Mouse (Mus musculus): Measurements from ENCODE around the gene Npdc1.

Npdc1 gene

DNA sequence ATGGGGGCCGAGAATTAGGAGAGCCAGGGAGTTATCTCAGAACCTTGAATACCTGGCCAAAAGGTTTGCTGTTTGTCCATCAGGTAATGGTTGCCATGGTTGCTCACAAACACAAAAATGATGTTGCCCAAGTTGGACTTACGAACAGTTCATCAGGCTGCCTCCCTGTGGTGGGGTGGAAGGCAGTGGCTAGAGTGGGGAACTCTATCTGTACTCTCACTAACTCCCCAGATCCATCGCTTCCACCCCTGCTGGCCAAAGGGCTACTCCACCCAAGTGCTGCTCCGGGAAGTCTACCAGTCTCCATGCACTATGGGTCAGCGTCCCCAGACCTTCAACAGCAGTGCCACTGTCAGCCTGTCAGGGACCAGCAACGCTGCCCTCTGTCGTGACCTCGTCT, at the start of gene Npdc1:
TSS of gene Npdc1 (plus strand) at position 301 of the 400 bp plus-strand sequence.
- no peak for DNase-seq (ENCODE audit: low spot score)

DNA sequence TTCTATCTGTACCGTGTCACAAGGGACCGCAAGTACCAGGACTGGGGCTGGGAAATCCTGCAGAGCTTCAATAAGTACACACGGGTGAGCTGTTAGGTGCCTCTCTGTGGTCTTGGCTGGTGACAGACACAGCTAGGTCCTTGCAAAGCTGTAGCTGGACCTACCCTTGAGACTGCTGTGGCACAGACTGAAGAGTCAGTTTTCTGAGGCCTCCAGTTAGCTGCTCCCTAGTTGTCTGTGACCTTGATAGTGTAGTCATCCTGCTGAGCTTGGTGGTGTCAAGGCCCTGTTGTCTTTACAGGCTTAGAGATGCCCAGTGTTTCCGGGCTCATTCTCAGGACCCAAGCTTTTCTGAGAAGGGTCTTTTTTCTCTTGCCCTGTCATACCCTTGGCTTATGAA, 49.7 kb upstream of the Npdc1 start:
- no peak for DNase-seq (ENCODE audit: low spot score)

DNA sequence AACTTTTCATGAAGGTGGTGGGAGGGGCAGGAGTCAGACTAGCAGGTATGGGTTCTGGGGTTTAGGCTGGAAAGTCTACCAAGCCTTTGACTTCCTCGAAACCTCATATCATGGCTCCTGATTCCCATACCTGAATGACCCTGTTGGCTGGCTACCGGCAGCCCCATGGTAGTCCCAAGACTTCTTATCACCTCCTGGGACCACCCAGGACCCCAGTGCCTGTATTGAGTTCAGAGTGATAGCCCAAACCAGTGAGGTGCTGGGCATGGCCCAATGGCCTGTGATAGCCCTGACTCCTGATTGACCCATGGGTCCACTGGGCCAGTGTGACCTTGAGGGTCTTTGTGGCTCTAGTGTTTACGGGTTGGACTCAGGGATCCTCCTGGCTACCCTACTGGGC, 48.5 kb upstream of the Npdc1 start:
- no peak for DNase-seq (ENCODE audit: low spot score)

DNA sequence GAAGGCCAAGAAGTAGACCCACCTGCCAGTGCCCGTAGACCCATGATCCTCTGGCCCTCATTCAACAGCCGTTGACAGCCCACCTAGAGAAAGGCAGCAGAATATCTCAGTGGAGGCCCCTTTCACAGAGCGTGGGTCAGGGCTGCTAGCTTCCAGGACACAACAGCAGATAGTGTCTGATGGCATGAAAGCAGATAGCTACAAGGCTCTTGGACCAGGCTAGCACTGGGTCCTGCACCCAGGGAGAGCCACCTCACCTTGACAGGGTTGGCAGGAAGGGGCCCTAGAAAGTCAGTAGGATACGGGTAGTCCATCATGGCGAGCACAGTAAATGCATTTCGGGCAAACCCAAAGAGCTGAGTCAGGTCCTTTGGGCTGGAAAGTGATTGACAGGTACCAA, 44.9 kb upstream of the Npdc1 start:
- no peak for DNase-seq (ENCODE audit: low spot score)

DNA sequence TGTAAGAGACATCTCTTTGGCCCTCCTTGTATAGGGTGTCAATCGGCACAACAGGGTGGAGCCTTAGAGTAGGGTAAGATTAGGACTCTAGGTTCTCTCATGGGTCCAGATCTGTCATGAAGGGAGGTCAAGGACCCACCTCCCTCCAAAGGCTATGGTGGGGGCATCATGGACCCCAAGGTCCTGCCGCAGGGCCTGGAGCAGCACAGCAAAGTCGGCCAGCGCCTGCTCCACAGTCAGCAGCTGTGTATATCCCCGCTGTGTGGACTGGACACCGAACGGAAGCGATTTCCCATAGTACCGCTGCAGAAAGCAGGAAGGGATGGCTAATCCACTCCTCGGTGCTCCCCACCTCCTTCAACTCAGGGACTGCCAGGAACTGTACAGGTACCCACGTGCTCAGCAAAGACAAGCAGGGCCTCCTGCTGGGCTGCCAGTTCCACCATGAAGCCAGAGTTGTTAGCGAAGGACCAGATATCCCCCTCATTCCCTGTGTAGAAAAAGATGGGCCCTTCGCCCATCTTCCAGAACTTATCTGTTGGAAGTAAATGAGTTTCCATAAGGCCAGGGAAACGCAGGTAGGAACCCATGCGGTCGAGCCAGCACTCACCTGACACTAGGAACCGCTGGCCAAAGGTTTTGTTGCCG, 43.6 kb upstream of the Npdc1 start:
- no peak for DNase-seq (ENCODE audit: low spot score)

DNA sequence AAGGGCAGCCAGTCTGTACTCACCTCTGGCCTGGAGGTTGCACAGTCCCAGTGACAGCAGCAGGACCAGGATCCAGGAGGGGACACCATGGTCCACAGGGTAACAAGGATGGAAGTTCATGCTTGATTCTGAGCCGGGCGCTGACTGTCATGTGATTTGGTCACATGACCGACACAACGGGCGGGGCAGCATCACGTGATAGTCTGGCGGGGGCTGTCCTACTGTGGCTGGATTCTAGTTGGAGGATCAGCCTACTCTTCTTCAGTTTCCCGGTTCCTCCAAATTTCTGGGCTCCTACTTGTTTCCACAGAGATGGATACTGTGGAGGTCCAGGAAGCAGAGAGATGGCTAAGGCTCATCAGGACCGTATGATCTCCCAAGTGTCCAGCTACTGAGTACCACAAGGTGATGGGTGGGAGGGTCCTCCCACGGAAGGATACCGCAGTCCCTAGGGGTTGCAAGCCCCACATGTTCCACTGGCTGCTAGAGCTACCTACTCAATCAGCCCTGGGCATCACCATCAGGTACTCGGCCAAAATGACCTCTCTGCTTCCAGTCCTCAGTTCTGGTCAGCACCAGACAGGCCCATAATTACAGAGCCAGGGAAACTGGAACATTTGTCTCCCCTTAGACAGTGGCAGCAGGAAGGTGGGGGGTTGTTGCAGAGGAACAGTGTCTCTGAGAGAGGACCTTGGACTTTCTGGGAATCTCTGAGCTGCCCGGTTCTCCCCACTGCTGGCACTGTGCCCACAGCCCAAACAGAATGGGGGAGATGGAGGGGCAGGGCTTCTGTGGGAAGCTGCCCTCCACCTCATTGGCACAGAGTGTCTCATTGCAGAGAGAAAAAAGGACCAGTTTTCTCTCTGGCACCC, 42.7 kb upstream of the Npdc1 start, which contains the start of gene Dpp7:
TSS of gene Dpp7 (minus strand) at position 152 of the 872 bp plus-strand sequence.
- DNase-seq (ENCODE audit: low spot score) = peak; percentile 84

DNA sequence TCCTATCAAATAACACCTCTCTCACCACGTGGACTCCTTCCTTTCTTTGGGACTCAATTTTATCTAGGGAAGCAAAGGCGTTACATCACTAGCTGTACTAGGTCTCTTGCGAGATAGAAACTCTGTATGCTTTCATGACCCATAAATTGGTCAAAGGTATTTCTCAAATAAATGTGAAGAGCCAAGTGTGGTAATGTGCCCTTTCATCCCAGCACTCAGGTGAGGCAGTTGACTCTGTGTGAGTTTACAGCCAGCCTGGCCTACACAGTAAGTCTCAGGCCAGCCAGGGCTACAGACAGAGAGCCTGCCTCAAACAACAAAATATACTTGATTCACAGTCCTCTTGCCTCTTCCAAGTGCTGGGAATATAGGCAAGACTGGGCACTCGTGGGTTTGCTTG, 39.3 kb upstream of the Npdc1 start:
- no peak for DNase-seq (ENCODE audit: low spot score)

DNA sequence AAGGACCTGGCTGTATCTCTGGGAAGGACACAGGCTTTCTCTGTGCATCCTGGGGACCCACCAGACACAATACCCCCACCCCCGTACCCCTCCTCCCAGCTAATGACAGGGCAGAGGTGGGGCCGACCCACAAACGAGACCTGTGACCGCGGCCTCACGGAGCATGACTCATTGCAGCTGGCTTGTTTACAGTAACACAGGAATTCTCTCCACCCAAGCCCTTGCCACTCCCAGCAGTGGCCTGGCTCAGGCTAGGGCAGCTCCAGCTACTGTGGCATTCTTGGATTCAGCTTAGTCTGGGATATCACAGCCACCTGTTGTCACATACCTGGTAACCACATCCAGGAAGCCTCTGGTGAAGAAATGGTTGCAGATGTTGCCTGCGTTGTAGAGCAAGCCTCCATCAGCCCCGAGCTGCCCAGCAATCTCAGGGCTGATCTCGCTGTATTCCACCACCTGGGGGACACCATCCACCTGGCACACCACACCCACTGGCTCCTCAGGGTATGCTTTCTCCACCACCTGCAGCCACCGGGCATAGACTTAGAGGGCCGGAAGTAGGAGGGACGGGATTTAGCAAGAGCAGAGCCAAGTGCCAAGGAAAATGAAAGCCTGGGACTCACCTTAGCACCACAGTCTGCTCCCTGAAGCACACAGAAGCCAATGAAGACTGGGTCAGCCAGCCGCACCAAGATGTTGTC, 35.5 kb upstream of the Npdc1 start:
- DNase-seq (ENCODE audit: low spot score) = no peak

DNA sequence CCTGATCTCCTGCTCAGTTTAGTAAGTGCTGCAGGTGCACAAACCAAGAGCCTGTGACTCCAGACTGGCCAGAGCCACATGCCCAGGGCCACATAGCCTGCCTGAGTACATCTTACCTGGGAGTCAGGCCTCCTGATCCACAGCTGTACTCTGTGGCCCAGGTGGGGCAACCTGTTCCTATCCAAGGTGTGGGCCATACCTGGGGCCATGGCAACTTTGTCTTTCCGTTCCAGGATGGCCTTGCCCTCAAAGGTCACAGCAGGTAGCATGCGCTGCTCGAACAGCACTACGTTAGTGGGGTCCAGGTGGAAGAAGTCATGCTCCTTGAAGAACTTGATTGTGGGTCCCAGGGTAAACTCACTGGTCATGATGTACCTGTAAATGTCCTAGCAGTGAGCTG, 34.8 kb upstream of the Npdc1 start:
- no peak for DNase-seq (ENCODE audit: low spot score)

DNA sequence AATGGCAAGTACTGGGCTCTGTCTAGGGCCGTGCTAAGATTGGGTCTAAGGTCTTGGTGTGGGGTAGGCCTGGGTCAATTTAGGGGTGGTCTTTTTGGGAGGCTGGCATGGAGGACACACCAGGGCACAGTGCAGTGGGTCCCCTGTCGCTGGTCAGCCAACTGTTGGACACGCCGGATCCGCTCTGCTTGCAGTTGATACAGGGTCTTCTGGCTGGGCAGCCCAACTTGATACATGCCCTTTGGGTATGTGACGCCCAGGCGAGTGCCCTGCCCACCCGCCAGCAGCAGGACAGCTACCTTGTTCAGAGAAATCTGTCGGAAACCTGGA, 34.4 kb upstream of the Npdc1 start:
- DNase-seq (ENCODE audit: low spot score) = no peak

DNA sequence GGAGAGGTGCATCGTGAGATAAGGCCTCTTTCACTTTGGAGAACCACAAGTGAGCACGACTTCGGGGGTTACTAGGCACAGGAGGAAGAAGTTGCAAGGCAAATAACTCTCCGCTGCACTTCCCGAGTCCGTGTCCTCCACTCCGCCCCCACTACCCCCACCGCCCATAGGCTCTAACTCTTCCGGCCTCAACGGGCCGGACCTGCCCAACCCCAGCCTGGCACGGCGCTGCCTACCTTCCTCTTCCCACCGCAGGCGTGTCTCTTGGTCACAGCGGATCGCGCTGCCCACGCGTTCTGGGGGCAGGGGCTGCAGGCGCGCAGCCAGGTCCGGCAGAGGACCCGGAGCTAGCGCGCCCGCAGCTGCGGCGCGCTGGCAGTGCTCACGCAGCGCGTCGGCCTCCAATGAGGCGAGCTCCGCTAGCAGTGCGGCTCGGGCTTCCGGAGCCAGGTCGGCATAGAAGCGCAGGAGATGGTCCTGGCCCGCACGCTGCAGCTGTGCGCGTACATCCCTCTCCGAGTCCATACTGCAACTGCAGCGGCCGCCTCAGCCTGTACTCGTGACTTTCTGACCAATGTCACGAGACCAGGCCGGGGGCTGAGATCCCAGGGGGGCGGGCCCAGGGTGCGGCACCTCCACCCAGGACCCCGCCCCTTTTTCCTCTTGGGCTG, 33.9 kb upstream of the Npdc1 start, which contains the start of gene Uap1l1:
TSS of gene Uap1l1 (minus strand) at position 592 of the 671 bp plus-strand sequence.
- peak; percentile 70 for DNase-seq (ENCODE audit: low spot score)

DNA sequence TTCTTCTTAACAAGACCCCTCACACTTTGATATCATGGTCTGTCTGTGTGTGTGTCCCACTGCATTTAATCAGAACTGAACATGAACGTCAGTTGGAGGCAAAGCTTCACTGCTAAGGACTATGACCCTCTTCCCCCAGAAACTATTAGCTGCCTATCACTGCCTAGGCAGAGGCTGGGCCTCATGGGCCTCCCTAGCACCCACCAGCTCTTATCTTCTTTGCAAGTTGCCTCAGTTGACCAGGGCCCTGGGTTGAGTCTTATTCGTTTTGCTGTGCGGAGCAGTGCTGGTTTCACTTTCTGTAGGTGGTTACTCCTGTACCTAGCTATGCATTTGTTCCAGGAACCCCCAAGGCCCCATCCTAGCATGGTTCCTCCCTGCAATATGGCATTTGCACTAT, 29.2 kb upstream of the Npdc1 start:
- no peak for DNase-seq (ENCODE audit: low spot score)

DNA sequence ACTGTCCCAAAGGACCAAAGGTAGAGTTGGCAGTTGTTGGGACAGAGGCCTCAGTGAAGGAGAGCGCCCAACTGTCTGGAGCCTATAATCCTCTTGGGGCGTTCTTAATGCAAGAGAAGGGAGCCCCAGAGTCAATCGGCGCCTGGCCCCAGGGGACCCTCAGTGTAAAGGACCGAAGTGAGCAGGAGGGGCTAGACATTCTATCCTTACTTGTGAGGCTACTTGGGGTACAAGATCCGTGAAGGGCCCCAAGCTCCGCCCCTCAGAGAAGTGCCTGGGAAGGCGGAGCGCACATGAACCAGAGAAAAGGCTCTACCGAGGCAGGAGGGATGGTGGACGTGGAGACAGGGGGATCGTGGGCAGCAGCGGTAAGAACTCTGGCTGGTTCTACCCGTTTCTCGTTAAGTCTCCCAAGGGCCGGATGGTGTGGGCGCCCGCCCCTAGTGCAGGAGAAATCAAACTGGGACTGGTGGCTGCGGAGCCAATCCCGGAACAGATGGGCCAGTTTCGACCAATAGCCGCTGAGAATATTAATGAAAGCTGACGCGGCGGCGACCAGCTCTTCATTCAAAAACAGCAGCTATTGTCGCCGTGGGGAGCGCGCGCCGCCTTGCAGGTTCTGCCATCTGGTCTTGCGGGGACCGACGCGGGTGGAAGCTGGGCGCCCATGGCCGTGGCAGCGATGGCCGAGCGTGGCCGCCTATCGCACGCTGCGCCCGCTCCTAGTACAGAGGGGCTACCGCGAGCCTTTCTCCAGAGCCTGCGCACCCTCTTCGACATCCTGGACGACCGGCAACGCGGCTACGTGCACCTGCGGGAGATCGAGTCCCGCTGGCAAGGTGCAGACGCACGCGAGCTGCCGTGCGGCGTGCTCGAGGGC, 27.1 kb upstream of the Npdc1 start, which contains the start of gene Sapcd2:
TSS of gene Sapcd2 (plus strand) at position 558 of the 880 bp plus-strand sequence.
- peak; percentile 92 for DNase-seq (ENCODE audit: low spot score)

DNA sequence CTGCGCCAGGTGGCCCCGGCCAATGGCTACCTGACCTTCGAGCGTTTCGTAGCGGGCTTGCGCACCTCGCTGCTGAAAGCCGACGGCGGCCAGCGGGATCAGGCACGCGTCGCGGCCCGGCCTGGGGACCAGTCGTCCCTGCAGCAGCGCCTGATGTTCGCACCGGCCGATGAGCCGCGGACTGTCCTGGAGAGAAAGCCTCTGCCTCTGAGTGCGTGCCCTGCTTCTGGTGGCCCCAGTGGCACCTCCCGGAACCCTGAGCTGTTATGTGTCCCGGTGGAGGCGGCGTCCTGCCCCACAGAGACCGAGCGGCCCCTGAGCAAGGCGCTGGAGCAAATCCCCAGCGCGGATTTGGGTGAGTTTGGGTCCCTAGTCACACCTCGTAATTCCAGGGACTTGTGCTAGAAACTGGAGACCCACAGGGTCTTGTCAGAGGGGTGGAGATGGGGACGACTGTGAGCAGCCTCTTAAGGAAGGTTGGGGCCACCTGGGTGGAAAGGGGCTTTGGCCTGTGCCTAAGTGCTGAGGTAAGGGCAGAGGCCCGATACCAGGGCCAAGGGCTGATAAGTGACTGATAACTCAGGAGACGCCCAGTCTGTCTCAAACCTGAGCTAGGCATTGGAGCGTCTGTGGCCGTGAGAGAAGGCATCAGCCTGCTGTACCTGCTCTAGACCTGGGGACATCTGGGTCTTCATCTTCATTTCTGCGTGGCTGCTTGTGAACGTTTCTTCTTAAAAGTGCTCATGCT, 26.3 kb upstream of the Npdc1 start:
- DNase-seq (ENCODE audit: low spot score) = no peak

DNA sequence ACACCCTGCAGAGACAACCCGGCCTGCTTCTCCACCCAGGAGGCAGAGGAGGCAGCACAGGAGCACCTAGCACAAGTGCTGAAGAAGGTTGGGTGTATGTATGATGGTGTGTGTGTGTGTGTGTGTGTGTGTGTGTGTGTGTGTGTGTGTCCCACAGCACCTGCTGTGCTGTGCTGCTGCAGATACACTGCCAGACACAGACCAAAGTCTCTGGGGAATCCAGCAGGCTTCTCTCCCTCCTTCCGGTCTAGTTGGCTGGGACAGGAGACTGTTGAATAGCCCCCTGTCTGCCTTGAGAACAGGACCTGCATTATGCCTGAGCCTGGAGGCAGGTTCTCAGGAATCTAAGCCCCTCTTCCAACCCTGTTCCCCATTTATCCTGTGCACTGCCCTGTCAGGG, 25.7 kb upstream of the Npdc1 start:
- no peak for DNase-seq (ENCODE audit: low spot score)

DNA sequence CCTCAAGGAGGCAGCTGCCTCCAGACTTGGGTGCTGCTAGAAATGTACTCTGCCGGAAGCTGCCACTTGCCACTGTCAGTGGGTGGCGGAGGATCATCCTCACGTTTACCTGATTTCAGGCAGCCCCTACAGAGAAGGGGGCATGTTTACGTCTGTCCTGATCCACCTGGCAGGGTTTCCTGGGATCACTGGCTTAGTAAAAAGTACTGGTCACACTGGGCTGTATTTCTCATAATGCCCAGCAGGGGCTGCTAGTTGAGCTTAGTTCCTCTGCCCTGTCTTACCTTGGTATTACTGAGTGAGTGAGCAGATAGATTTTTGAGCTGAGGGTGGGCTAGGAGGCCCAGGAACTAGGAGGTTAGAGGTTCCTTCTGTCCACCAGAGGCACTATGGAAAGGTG, 22.6 kb upstream of the Npdc1 start:
- DNase-seq (ENCODE audit: low spot score) = peak; percentile 82

DNA sequence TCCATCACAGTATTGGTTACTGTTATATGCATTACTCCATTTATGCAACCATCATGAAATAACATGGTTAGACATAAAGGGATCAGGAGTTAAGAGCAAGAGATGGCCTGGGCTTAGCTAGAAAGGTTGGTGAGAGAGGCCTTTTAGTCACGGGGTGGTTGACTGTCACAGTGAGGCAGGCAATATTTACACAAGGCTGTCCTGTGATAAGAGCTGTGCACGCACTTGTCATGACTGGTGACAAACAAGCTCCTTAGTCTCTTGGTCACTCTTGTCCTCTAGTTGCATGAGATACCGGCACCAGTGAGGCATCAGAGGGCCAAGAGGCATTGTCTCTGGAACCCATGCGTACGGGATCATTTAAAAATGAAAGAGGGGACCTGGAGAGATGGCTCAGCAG, 14.7 kb upstream of the Npdc1 start:
- DNase-seq (ENCODE audit: low spot score) = no peak

DNA sequence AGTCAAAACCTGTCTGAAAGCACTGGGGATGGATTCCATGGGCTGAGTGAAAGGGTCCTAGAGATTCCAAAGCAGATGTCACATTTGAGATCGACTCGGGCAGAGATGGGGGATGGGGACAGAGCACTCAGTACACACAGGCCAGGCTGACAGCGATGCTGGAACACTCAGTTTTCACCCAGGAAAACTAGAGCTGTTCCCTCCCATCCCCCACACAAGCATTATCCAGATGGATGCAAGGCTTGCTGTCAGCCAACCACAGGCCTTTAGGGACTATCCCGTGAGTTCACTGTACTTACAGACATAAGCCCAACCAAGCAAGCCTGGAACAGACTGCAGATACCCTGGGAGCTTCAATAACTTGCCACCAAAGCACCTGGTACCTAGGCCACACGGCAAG, 7.9 kb upstream of the Npdc1 start:
- no peak for DNase-seq (ENCODE audit: low spot score)

DNA sequence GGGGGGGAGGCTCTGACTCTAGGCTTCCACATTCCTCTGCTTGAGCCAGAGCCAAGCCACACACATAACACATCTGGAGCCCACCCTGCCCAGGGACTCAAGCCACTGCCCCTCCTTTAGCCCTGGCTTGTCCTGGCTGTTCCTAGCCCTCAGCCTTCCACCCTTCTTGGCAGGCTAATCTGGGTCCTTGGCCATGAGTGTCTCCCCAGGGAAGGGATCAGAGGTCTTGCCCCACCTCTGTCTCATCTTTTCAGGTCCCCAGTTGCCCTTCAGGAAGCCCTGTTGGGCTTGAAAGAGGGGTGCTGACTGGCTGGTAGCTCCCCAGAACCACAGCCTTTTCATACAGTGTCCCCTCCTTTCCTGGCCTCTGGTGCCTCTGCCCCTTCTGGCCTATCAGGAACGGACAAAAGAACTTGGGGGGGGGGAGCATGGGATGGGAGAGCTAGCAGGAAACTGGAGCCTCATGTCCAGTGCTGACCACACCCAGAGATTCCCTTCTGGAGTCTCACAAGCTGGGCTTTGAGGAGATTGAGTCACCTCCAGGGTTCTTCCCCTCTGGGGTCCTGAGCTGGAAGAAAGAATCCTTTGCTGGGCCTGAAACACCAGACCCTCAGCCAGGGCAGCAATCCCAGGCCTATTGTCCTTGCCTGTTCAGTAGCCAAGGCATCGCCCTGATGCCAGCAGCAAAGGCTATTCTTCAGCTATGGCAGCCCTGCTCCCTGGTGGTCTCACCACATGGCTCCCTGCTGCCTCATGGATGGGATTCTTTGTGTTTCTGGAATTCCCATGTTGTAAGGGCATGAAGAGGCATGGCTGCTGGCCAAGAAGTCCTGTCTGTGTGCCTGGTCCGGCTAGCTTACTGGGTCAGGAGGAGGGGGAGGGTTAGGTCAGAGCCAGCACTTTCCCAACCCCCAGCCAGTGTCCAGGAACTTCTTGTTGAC, 4.6 kb upstream of the Npdc1 start:
- no peak for DNase-seq (ENCODE audit: low spot score)

Measured in retina, embryonic 14.5 days (tissue).